In genomic region chr11:25356671-25357586, GRCm38 (mm10) we compare ENCODE assay signal across 9 mouse cellular contexts.
DNase-seq lines count a peak whose midpoint lies in the region; ATAC-seq and TF ChIP-seq lines count a peak whose summit lies in the region.
"Had no signal": no experiment of that assay in that cellular context is flagged by ENCODE, and none has a peak within 500 bp of the region (broad histone marks: within the 10 kb centered on the region; RNA-seq: fewer than 3 reads in every experiment).

No protein-coding gene starts in this region.

- H3K27me3 ChIP-seq in G1E (ENCODE audit: insufficient read depth, low read length), result no peaks in the 10 kb centered on the region
- no peaks in the 10 kb centered on the region for H3K27me3 ChIP-seq in hindbrain, embryonic 10.5 days (ENCODE audit: insufficient read depth, poor library complexity, severe bottlenecking)
- H3K27me3 ChIP-seq in liver, embryonic 12.5 days (replicated peaks), result no peaks in the 10 kb centered on the region

- peaks cover 7% of the 10 kb centered on the region for H3K4me1 ChIP-seq in G1E (ENCODE audit: insufficient read depth, low read depth, low read length)
- H3K4me1 ChIP-seq in hindbrain, embryonic 10.5 days (replicated peaks), result peaks cover 31% of the 10 kb centered on the region
- no peaks in the 10 kb centered on the region for H3K4me1 ChIP-seq in liver, embryonic 12.5 days
- H3K4me1 ChIP-seq: megakaryocyte, embryonic 14.5 days had no signal

- peak overlapping the region; percentile 91 for H3K27ac ChIP-seq in hindbrain, embryonic 10.5 days
- H3K27ac ChIP-seq in liver, embryonic 12.5 days, result no peak overlapping the region

- no peak for TF ChIP-seq CTCF in G1E (IDR thresholded peaks at IDR 0.05; ENCODE audit: low read depth, low read length)

- H3K9ac ChIP-seq in liver, embryonic 12.5 days, result no peak overlapping the region

- peak overlapping the region; percentile 47 for H3K4me2 ChIP-seq in liver, embryonic 12.5 days

- no peaks in the 10 kb centered on the region for H3K9me3 ChIP-seq in G1E (replicated peaks)
- H3K9me3 ChIP-seq in hindbrain, embryonic 10.5 days, result no peaks in the 10 kb centered on the region
- no peaks in the 10 kb centered on the region for H3K9me3 ChIP-seq in liver, embryonic 12.5 days (replicated peaks)
- H3K9me3 ChIP-seq: megakaryocyte, embryonic 14.5 days had no signal

- peak; percentile 8 to 10 for DNase-seq in cerebellum, postnatal 14 days
- no peak for DNase-seq in cerebellum, adult 18-20 months
- no peak for DNase-seq in G1E (ENCODE audit: low spot score)
- peak; percentile 79 for DNase-seq in hindbrain, embryonic 10.5 days (ENCODE audit: low spot score)
- peak; percentile 33 for DNase-seq in right cerebral cortex, postnatal 4 days
- no peak for DNase-seq in ovary, postnatal 36 days (ENCODE audit: low spot score)
- DNase-seq in gastrocnemius, postnatal 10 days, result no peak

- H3K36me3 ChIP-seq in G1E (replicated peaks), result no peaks in the 10 kb centered on the region
- H3K36me3 ChIP-seq in hindbrain, embryonic 10.5 days, result no peaks in the 10 kb centered on the region
- no peaks in the 10 kb centered on the region for H3K36me3 ChIP-seq in liver, embryonic 12.5 days

- no peak overlapping the region; the same call in 1 of the 2 replicates for H3K4me3 ChIP-seq in G1E (ENCODE audit: low read depth, low read length)
- H3K4me3 ChIP-seq in hindbrain, embryonic 10.5 days, result peak overlapping the region; percentile 41
- H3K4me3 ChIP-seq in liver, embryonic 12.5 days, result peak overlapping the region; percentile 11; the same call in 1 of the 2 replicates
- H3K4me3 ChIP-seq: megakaryocyte, embryonic 14.5 days had no signal

- WGBS in hindbrain, embryonic 10.5 days, result 5% methylated on average over 19 of the region's 19 CpGs
- whole genome bisulfite sequencing in liver, embryonic 12.5 days (ENCODE audit: insufficient replicate concordance), result 27% methylated on average over 19 of the region's 19 CpGs

- 0 out of 2 replicates have a peak, but pooled peaks have one; percentile 22 for ATAC-seq in G1E (ENCODE audit: extremely low read depth, insufficient number of reproducible peaks, low FRiP score, poor library complexity, severe bottlenecking)
- no peak for ATAC-seq in liver, embryonic 12.5 days

Comparison
In these comparisons a context has a peak if more than half of its experiments do, and no peak if none do; other contexts are left out.
1. DNase-seq: peak in cerebellum, postnatal 14 days (2 of 2), hindbrain, embryonic 10.5 days (single experiment) and right cerebral cortex, postnatal 4 days (single experiment); none in cerebellum, adult 18-20 months (0 of 2), G1E (single experiment), ovary, postnatal 36 days (single experiment) and gastrocnemius, postnatal 10 days (single experiment).